Mouse (Mus musculus) neural tube, embryonic 10.5 days (tissue): ENCODE data around the gene Bcl9l.

Experiments
- DNase-seq: peaks from one replicate; pipeline ENCODE4 v3.0.0-alpha.2; 2017; ENCODE audit warnings: low spot score; ENCODE audit errors: extremely low spot score

Gene Bcl9l

GRCm38 (mm10) chr9:44544986-44545385 is 62.4 kb downstream of the Bcl9l start:
- no peak for DNase-seq

GRCm38 (mm10) chr9:44548412-44549152 is 66.0 kb downstream of the Bcl9l start:
- no peak for DNase-seq

- no peak for DNase-seq
Observed at GRCm38 (mm10) chr9:44551138-44551537, 68.5 kb downstream of the Bcl9l start.

- no peak for DNase-seq
Observed at GRCm38 (mm10) chr9:44552161-44552560, 69.5 kb downstream of the Bcl9l start.
